ENCODE assay signal across 17 mouse cellular contexts in the genomic region with DNA sequence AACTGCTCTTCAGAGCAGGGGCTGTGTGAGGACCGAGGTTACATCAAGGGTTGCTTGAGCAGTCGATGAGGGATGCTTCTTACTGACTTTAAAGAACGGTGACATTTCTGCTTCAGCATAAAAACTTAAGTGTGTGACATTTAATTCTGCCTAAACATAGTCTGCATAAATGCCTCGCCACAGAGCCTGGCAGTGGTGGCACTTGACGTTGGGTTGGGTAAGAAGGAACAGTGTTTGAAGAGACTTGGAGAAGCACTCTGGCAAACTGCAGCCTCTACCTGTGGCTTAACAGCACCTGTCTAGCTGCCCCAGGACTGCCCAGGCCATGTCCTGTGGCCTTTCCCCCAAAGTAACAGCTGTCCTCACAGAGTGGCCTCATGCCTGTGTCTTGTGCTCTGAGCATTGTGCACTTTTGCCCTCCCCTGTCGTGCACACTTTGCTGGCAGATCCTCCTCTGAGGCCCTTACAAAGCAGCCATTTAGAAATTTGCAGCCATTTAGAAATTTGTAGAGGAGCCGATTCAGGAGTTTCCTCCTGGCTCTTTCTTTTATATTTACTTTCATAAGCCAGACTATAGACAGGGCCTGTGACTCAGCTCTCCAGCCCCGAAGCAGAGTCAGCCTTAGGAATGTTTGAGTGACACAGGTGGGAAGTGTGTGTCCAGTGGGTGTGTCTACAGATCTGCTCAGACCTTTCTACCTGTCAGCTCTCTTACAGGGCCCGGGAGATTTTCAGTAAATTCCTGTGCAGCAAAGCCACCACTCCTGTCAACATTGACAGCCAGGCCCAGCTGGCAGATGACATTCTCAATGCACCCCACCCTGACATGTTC. TPM values are rescaled to one million over a fixed set of nuclear protein-coding genes. Genes with fewer than 3 reads are reported as not detected.
DNase-seq lines count a peak whose midpoint lies in the region; ATAC-seq and TF ChIP-seq lines count a peak whose summit lies in the region.
"Had no signal": no experiment of that assay in that cellular context is flagged by ENCODE, and none has a peak within 500 bp of the region (broad histone marks: within the 10 kb centered on the region; RNA-seq: fewer than 3 reads in every experiment).

No protein-coding gene starts in this region.

- H3K4me1 ChIP-seq in embryonic facial prominence, embryonic 14.5 days (ENCODE audit: control insufficient read depth, insufficient read depth, low read length), result no peaks in the 10 kb centered on the region
- H3K4me1 ChIP-seq in embryonic facial prominence, embryonic 10.5 days, result peaks cover 23% of the 10 kb centered on the region
- peaks cover 6% of the 10 kb centered on the region; the same call in 1 of the 2 replicates for H3K4me1 ChIP-seq in heart, postnatal 0 days (ENCODE audit: control insufficient read depth, insufficient read depth)
- peaks cover 24% of the 10 kb centered on the region for H3K4me1 ChIP-seq in lung, embryonic 15.5 days
- H3K4me1 ChIP-seq in lung, adult 2 months (ENCODE audit: control insufficient read depth, insufficient read depth, low read length), result peaks cover 3% of the 10 kb centered on the region
- H3K4me1 ChIP-seq in stomach, postnatal 0 days (replicated peaks; ENCODE audit: control insufficient read depth, insufficient read depth), result peaks cover 8% of the 10 kb centered on the region

- TF ChIP-seq POLR2A in lung, adult 2 months (IDR thresholded peaks at IDR 0.05; ENCODE audit: borderline replicate concordance, extremely low read depth, low read depth, low read length), result no peak

- H3K4me3 ChIP-seq in embryonic facial prominence, embryonic 14.5 days (ENCODE audit: low read depth, low read length), result no peak overlapping the region
- no peak overlapping the region for H3K4me3 ChIP-seq in embryonic facial prominence, embryonic 10.5 days
- no peak overlapping the region for H3K4me3 ChIP-seq in heart, postnatal 0 days (ENCODE audit: low read depth, low read length)
- H3K4me3 ChIP-seq in lung, embryonic 15.5 days, result no peak overlapping the region
- no peak overlapping the region for H3K4me3 ChIP-seq in lung, adult 2 months (replicated peaks; ENCODE audit: extremely low read depth, low read depth, low read length)
- no peak overlapping the region for H3K4me3 ChIP-seq in stomach, postnatal 0 days (ENCODE audit: low read depth, low read length)
- H3K4me3 ChIP-seq: gastrocnemius, adult 2 months; megakaryocyte, embryonic 14.5 days had no signal

- H3K36me3 ChIP-seq in embryonic facial prominence, embryonic 14.5 days (ENCODE audit: control insufficient read depth, insufficient read depth, low read length), result peaks cover 36% of the 10 kb centered on the region
- peaks cover 87% of the 10 kb centered on the region for H3K36me3 ChIP-seq in embryonic facial prominence, embryonic 10.5 days (replicated peaks)
- peaks cover 38% of the 10 kb centered on the region for H3K36me3 ChIP-seq in heart, postnatal 0 days (replicated peaks; ENCODE audit: control insufficient read depth, insufficient read depth, low read length)
- peaks cover 19% of the 10 kb centered on the region; the same call in 1 of the 2 replicates for H3K36me3 ChIP-seq in lung, embryonic 15.5 days
- no peaks in the 10 kb centered on the region for H3K36me3 ChIP-seq in stomach, postnatal 0 days (ENCODE audit: control insufficient read depth, insufficient read depth, low read length)

- TF ChIP-seq CTCF in heart, postnatal 0 days (IDR thresholded peaks at IDR 0.05; ENCODE audit: low read depth), result no peak
- no peak for TF ChIP-seq CTCF in lung, adult 2 months (IDR thresholded peaks at IDR 0.05; ENCODE audit: insufficient read depth, low read length)
- TF ChIP-seq CTCF in stomach, postnatal 0 days (IDR thresholded peaks at IDR 0.05; ENCODE audit: low read depth), result no peak

- DNase-seq in embryonic facial prominence, embryonic 14.5 days (ENCODE audit: low spot score), result no peak
- no peak for DNase-seq in embryonic facial prominence, embryonic 10.5 days (ENCODE audit: low spot score)
- no peak for DNase-seq in heart, postnatal 0 days (ENCODE audit: low spot score)
- no peak for DNase-seq in heart, postnatal 25 days (ENCODE audit: low spot score)
- no peak for DNase-seq in lung, adult 2 months
- peak; percentile 33 for DNase-seq in stomach, postnatal 0 days (ENCODE audit: low spot score)
- no peak for DNase-seq in gastrocnemius, postnatal 36 days
- DNase-seq: adrenal gland, postnatal 25 days; gastrocnemius, adult 2 months; heart, postnatal 10 days; kidney, adult 11 months; kidney, postnatal 25 days; layer of hippocampus, postnatal 36 days had no signal

- intact Hi-C loops in heart, postnatal 25 days (cut with DNase I), result no loop called here
- intact Hi-C loops in gastrocnemius, postnatal 36 days (cut with DNase I), result no loop called here

- no peak overlapping the region for H3K9ac ChIP-seq in embryonic facial prominence, embryonic 14.5 days (ENCODE audit: low read depth, low read length)
- no peak overlapping the region for H3K9ac ChIP-seq in heart, postnatal 0 days (replicated peaks; ENCODE audit: low read depth, low read length)
- no peak overlapping the region for H3K9ac ChIP-seq in lung, embryonic 15.5 days
- H3K9ac ChIP-seq in stomach, postnatal 0 days (ENCODE audit: low read length), result peak overlapping the region; percentile 23; the same call in 1 of the 2 replicates

- H3K27me3 ChIP-seq in embryonic facial prominence, embryonic 14.5 days (replicated peaks; ENCODE audit: control insufficient read depth, insufficient read depth, low read length), result no peaks in the 10 kb centered on the region
- no peaks in the 10 kb centered on the region for H3K27me3 ChIP-seq in embryonic facial prominence, embryonic 10.5 days (replicated peaks; ENCODE audit: low read depth, poor library complexity, severe bottlenecking)
- no peaks in the 10 kb centered on the region for H3K27me3 ChIP-seq in heart, postnatal 0 days (ENCODE audit: control insufficient read depth, insufficient read depth, low read length)
- no peaks in the 10 kb centered on the region for H3K27me3 ChIP-seq in lung, embryonic 15.5 days
- no peaks in the 10 kb centered on the region for H3K27me3 ChIP-seq in stomach, postnatal 0 days (ENCODE audit: control insufficient read depth, insufficient read depth, low read length)
- H3K27me3 ChIP-seq: megakaryocyte, embryonic 14.5 days had no signal

- no peak overlapping the region for H3K4me2 ChIP-seq in embryonic facial prominence, embryonic 14.5 days (ENCODE audit: low read depth, low read length)
- H3K4me2 ChIP-seq in heart, postnatal 0 days (ENCODE audit: low read depth, low read length), result no peak overlapping the region
- H3K4me2 ChIP-seq in lung, embryonic 15.5 days, result no peak overlapping the region
- no peak overlapping the region for H3K4me2 ChIP-seq in stomach, postnatal 0 days (replicated peaks; ENCODE audit: low read depth)
- H3K4me2 ChIP-seq: liver, embryonic 11.5 days had no signal

- H3K27ac ChIP-seq in embryonic facial prominence, embryonic 14.5 days (replicated peaks; ENCODE audit: low read depth, low read length), result peak overlapping the region; percentile 17; the same call in 1 of the 2 replicates
- no peak overlapping the region for H3K27ac ChIP-seq in embryonic facial prominence, embryonic 10.5 days (replicated peaks)
- peak overlapping the region; percentile 39; the same call in 1 of the 2 replicates for H3K27ac ChIP-seq in heart, postnatal 0 days (ENCODE audit: low read depth)
- H3K27ac ChIP-seq in lung, embryonic 15.5 days, result peak overlapping the region; percentile 89
- H3K27ac ChIP-seq in stomach, postnatal 0 days (replicated peaks), result peak overlapping the region; percentile 58
- H3K27ac ChIP-seq: gastrocnemius, adult 2 months had no signal

- H3K9me3 ChIP-seq in embryonic facial prominence, embryonic 14.5 days (ENCODE audit: control insufficient read depth, low read length), result no peaks in the 10 kb centered on the region
- no peaks in the 10 kb centered on the region for H3K9me3 ChIP-seq in embryonic facial prominence, embryonic 10.5 days
- H3K9me3 ChIP-seq in heart, postnatal 0 days (replicated peaks; ENCODE audit: control insufficient read depth, low read length), result no peaks in the 10 kb centered on the region
- H3K9me3 ChIP-seq in lung, embryonic 15.5 days, result no peaks in the 10 kb centered on the region
- no peaks in the 10 kb centered on the region for H3K9me3 ChIP-seq in stomach, postnatal 0 days (ENCODE audit: control insufficient read depth, low read length)
- H3K9me3 ChIP-seq: megakaryocyte, embryonic 14.5 days had no signal

- no peak for TF ChIP-seq EP300 in heart, postnatal 0 days (IDR thresholded peaks at IDR 0.05; ENCODE audit: low read depth)
- TF ChIP-seq EP300 in stomach, postnatal 0 days (optimal IDR thresholded peaks at IDR 0.05), result no peak

- 71% methylated on average over 9 of the region's 9 CpGs for WGBS in embryonic facial prominence, embryonic 14.5 days
- WGBS in embryonic facial prominence, embryonic 10.5 days, result 81% methylated on average over 9 of the region's 9 CpGs
- WGBS in heart, postnatal 0 days, result 70% methylated on average over 9 of the region's 9 CpGs
- WGBS in lung, embryonic 15.5 days, result 59% methylated on average over 9 of the region's 9 CpGs
- 63% methylated on average over 9 of the region's 9 CpGs for WGBS in lung, adult 2 months
- 55% methylated on average over 9 of the region's 9 CpGs for WGBS in stomach, postnatal 0 days

- peak; percentile 20 for ATAC-seq in embryonic facial prominence, embryonic 14.5 days (ENCODE audit: low read depth)
- no peak for ATAC-seq in heart, postnatal 0 days (ENCODE audit: insufficient read depth, low read depth)
- peak; percentile 44 for ATAC-seq in lung, embryonic 15.5 days (ENCODE audit: borderline replicate concordance, extremely low read depth, low FRiP score, low TSS enrichment)
- peak; percentile 84 for ATAC-seq in stomach, postnatal 0 days (ENCODE audit: low FRiP score, low TSS enrichment)

RNA-seq across cellular contexts. Expression of a gene that starts 20.7 kb away (rescaled TPM):
- 0.17 and 0.49 TPM in 2 replicates for polyA plus RNA-seq in embryonic facial prominence, embryonic 14.5 days (2014; fragmentation: Nextera tagmentation; extraction: Ambion mirVana)
- polyA plus RNA-seq in embryonic facial prominence, embryonic 10.5 days (2016; fragmentation: Nextera tagmentation; extraction: Ambion mirVana), result 0.08 and 0.82 TPM in 2 replicates
- total RNA-seq in heart, postnatal 0 days (2014; rRNA removed; ENCODE audit: low replicate concordance), result 0.19 TPM in 1 of 2 replicates, not detected in the other
- 0.16 and 0.36 TPM in 2 replicates for polyA plus RNA-seq in heart, postnatal 0 days (2015; fragmentation: Nextera tagmentation; extraction: Ambion mirVana)
- total RNA-seq in heart, postnatal 25 days (2021), result under 1 TPM; 0.34 TPM
- 0.56 and 1.8 TPM in 2 replicates for polyA plus RNA-seq in lung, embryonic 15.5 days (2015; fragmentation: Nextera tagmentation; extraction: Ambion mirVana)
- 12.9 and 19.5 TPM in 2 replicates for polyA plus RNA-seq in lung, adult 2 months (2012; rRNA removed)
- 1.6 and 2.5 TPM in 2 replicates for polyA plus RNA-seq in stomach, postnatal 0 days (2015; fragmentation: Nextera tagmentation; extraction: Ambion mirVana)
- total RNA-seq in gastrocnemius, postnatal 36 days (2021), result under 1 TPM in 1 of 2 experiments, not detected in 1; 0.37 TPM

RNA-seq across cellular contexts. Expression of a gene that starts 35.9 kb away (rescaled TPM):
- polyA plus RNA-seq in embryonic facial prominence, embryonic 14.5 days (2014; fragmentation: Nextera tagmentation; extraction: Ambion mirVana), result 8.9 and 9.9 TPM in 2 replicates
- 0.34 and 0.35 TPM in 2 replicates for polyA plus RNA-seq in embryonic facial prominence, embryonic 10.5 days (2016; fragmentation: Nextera tagmentation; extraction: Ambion mirVana)
- total RNA-seq in heart, postnatal 0 days (2014; rRNA removed; ENCODE audit: low replicate concordance), result 27.7 and 37.7 TPM in 2 replicates
- polyA plus RNA-seq in heart, postnatal 0 days (2015; fragmentation: Nextera tagmentation; extraction: Ambion mirVana), result 14.1 and 15.0 TPM in 2 replicates
- total RNA-seq in heart, postnatal 25 days (2021), result 10 to 100 TPM; 34.5 to 43.8 TPM
- 1.6 and 2.6 TPM in 2 replicates for polyA plus RNA-seq in lung, embryonic 15.5 days (2015; fragmentation: Nextera tagmentation; extraction: Ambion mirVana)
- polyA plus RNA-seq in lung, adult 2 months (2012; rRNA removed), result 1.9 and 2.3 TPM in 2 replicates
- polyA plus RNA-seq in stomach, postnatal 0 days (2015; fragmentation: Nextera tagmentation; extraction: Ambion mirVana), result 0.72 and 1.0 TPM in 2 replicates
- 10 to 100 TPM; 26.8 to 28.4 TPM for total RNA-seq in gastrocnemius, postnatal 36 days (2021)
- total RNA-seq: common myeloid progenitor, adult 5-6 weeks had no signal
